Mouse (Mus musculus) adipocyte (in vitro differentiated cells): ENCODE results near the gene Ppp6r2.

ENCODE experiments used
- DNase-seq: peaks from one replicate; pipeline ENCODE4 v3.0.0-alpha.2; 2016; ENCODE audit warnings: low spot score

Gene Ppp6r2

DNA sequence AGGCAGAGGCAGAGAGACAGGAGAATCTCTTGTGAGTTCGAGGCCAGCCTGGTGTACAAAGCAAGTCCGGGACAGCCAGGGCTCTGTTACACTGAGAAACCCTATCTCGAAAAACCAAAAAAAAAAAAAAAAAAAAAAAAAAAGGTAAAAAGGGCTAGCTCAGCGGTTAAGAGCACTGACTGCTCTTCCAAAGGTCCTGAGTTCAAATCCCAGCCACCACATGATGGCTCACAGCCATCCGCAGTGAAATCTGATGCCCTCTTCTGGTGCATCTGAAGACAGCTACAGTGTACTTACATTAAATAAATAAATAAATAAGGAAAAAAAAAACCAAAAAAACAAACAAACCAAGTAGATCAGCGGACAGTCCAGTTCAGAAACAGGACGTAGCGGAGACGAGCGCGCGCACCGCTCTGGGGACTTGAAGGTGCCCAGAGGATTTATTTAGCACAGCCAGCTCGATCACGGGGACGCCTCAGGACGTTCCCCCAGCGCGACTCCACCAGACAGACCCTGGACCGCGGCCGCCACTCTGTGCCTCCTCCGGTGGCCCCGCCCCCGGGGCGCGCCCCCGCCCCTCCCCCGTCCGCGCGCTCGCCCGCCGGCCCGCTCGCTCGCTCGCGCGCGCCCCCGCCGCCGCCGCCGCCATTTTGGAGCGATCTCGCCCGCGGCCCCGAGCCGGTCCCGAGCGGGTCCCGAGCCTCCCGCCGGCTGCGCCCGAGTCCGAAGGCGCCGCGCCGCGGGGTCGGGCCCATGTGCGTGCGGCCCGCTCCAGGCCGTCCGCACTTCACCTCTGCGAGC lies at the start of gene Ppp6r2:
TSS of gene Ppp6r2 (plus strand) at position 639 of the 801 bp plus-strand sequence.
- peak; percentile 68 for DNase-seq

DNA sequence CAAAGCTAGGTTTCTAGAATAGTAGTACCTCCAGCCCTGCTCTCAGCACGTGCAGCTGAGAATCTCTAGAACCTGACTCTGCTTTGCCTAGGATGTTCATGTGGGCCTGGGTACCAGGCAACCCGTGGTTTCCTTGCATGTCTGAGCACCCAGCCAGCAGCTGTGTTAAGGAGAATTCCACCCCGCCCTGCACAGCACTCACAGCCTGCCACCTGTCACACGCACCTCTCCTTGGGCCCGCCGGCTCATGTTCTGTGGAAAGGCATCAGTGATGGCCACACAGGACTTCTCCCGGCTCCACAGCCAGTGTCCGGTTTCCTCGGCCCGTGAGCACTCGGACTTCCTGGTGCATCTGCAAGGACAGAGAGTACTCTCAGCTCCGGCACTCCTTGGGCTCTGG lies 45.9 kb upstream of the Ppp6r2 start:
- no peak for DNase-seq

DNA sequence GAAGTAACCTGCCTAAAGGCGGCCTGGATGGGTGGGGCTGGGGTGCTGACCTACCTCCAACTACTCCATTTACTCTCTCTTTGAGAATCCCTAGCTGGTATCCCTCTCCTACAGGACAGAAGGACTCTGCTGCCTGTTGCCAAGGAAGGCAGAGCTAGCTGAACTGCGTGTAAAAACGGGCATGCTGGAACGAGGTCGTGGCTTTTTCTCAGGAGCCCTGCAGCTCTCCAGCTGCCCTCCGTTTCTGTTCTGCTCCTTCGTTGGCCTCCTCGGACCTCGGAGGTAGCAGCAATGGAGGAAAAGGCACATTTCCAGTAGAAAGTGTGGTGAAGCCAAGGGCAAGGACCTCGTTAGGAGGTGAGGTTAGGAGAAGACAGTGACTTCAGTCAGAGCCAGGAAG lies 42.4 kb upstream of the Ppp6r2 start:
- no peak for DNase-seq

DNA sequence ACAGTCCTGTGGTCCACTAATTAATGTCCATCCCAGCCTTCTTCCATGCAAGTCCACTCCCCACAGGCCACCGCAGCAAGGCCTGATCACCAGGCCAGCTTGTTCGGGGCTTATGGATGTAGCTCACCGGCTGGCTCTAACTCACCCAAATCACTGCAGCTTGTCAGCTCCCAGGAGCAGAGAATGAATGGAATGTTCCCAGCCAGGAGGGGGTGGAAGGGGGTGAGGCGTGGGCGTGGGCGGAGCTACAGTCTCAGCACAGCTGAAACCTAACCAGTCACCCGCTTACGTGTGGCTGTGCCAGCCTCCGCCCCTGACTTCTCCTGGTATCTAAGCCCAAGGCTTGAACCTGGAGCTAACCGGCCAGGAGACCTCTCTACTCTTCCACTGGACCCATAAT lies 41.9 kb upstream of the Ppp6r2 start:
- DNase-seq = peak; percentile 80

DNA sequence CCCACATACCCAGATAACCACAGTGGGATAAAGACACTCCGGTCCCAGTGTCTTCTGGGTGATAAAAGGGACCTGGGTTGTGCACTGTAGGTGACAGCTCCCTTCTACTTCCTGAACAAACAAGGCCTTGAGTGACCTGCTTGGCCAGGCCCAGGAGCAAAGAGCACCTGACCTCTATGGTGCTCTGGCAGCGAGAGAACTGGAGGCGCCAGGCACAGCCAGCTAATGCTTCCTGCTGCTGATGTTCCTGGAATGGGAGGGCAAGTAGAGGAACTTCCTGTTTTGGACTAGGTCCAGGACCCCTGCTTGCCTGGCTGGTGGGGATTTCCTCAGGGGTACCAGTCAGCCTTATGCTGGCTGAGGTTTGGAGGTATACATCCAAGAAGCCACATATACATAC lies 41.3 kb upstream of the Ppp6r2 start:
- no peak for DNase-seq

DNA sequence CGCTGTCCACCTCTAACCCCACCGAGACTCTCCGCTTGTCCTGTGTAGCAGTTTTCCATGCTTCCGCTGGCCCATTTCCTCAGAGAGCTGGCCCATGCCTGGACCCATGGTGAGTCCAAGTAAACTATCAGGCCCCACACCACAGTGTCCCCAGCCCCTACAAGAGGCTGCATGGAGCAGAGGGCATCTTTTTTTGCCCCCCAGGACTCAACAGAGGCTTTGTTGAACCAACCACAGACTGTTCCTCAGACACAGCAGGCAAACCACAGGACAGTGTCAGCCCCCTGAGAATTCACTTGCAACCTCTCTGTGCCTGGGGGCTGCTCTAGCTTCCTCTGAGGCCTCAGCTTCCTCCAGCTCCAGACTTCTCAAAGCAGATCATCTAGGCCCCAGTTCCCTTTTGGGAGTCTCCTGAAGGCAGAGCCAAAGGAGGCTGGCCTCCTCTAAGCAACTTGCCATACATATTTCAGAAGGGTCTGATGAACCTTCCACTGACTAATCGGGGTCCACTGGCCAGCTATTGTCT lies 39.8 kb upstream of the Ppp6r2 start:
- no peak for DNase-seq

DNA sequence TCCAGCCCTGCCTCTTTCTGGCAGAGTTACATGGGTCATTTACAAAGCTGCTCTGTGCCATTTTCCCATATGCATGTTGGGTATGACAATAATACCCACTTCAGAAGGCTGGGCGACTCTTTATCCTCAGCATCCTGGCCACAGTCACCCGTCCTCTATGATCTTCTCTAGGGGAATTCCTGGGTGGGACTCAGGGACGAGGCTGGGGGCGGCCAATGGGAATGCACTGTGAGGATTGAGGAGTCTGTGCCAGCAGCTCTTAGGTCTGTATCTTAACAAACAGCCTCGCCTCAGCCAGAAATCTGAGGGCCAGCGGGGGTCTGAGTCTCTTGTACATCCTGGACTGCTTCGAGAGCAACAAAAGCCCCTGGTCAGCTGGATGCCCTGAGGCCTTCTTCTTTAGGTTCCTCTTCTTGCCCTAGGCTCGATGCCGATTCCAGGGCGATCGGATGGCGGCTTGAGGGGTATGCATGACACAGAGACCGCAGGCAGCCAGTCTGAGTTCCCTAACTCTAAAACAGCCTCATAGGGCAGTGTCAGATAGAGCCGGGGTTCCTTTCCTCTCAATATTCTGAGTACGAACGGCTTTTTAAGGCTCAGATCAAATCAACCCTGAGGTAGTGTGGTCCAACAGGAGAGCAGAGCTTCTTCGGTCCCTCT lies 38.9 kb upstream of the Ppp6r2 start:
- no peak for DNase-seq

DNA sequence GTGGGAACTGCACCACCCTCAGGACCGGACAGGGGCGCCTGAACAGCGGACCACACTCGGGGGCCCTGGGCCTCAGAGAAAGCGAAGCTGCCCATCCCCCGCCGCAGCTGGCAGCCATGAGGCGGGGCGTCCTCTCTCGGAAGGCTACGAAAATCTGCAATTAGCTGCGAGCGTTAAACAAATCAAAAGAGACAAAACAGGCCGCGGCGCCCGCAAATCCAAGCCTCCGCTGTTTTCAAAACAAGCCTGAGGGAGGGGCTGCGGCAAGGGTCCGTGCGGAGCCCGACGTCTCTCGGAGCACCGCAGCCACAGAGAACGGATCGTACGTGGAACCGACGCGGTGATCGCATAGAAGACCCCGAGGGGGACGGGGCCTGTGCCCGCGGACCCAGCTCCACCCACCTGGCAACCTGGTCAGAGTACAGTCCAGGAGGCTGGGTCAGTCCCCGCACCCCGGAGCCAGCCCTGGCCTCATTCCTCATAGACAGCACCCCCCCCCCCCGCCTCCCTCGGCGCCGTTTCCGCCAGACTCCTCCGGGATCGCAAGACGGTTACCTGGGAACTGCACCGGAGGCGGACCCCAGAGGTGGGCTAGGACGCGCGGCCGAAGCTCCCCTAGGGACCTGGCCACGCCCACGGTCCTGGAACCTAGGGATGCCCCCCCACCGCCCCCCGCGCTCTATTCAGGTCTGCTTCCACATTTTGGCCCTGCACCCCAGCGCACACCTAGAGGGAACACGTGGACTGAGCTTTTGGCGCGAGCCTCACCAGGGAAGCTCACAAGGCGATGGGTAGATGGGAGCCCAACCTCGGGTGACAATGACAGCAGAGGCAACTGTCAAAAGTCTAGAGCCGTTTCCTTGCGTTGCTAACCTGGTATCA lies 38.1 kb upstream of the Ppp6r2 start:
- DNase-seq = no peak

DNA sequence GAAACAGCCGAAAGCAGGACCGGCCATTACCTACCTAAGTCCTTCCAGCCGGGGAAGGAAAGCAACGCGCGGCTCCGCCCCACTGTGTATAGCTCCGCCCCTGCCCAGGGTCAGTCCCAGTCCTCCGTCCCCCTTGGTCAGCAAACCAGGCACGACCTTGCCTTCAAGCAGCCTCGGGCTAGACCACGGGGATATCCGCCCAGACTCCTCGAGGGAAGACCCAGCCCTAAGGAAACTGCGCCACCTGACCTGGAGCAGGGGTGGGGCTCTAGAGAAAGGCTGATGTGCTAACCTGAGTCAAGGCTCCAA lies 37.5 kb upstream of the Ppp6r2 start:
- no peak for DNase-seq

DNA sequence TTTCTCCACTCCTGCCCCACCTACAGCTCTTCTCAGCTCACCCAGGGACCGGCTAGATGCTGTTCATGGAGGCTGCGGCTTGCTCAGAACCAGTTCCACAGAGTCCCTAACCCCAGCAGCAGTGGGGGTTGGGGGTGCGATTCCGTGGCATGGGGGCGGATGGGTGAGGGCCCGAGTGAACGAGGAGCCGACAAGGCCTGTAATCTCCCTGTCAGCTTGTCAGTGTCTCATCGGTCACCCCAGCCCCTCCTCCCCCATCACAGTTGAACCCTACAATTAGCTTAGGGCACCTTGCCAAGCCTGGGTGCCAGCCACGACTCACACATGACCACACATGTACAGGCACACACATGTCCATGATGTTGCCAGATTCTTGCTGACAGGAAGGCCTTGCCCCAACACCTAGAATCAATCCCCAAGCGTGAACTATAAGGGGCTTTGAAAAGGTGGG lies 36.4 kb upstream of the Ppp6r2 start:
- no peak for DNase-seq

DNA sequence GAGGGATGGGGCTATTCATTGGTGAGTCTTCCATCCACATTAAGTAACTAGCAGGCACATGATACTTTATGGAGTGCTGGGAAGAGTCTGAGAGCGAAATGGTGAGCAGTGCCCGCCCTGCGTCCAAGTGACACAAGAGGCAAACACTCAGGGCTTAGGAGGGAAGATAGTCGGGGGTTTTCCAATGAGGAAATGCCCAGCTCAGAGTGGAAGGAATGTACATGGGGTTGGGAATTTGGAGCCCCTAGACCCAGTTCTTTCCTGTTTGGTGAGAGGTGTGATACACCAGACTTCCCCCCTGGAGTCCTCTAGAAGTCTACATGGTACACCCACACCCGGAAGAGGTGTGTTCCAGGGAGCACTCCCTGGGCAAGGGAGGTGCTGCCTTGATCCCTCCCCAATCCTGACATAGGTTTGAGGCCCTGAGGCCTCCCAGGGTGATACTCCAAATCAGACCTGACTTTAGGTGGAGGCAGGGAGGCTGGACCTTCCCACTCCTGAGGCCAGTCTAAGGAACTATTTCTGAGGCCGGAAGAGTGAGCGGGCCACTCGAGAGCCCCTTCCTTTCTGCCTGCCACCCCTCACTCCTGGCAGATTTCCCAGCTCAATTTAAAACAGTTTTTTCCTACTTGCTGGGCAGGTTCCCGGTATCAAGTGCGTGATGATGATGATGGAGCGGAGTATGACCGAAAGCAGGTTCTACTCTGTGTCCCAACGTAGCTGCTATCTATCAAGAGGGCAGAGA lies 35.8 kb upstream of the Ppp6r2 start:
- no peak for DNase-seq

DNA sequence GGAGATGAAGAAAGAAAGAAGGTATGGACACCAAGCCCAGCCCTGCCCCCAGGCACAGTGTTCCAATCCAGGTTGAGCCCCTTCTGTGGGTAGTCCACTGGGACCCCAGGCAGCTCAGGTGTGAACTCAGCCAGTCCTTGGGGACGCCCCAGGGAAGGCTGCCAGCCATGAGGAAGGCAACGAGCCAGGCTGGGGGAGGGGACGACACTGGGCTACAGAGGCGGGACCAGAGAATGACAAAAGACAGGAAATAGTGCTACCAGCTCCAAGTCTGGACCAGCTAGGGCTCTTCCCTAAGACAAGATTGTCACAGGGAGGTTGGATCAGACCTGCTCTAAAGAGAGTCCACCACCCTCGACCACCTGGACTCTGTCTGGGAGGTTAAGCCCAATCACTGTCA lies 34.2 kb upstream of the Ppp6r2 start:
- DNase-seq = peak; percentile 70

DNA sequence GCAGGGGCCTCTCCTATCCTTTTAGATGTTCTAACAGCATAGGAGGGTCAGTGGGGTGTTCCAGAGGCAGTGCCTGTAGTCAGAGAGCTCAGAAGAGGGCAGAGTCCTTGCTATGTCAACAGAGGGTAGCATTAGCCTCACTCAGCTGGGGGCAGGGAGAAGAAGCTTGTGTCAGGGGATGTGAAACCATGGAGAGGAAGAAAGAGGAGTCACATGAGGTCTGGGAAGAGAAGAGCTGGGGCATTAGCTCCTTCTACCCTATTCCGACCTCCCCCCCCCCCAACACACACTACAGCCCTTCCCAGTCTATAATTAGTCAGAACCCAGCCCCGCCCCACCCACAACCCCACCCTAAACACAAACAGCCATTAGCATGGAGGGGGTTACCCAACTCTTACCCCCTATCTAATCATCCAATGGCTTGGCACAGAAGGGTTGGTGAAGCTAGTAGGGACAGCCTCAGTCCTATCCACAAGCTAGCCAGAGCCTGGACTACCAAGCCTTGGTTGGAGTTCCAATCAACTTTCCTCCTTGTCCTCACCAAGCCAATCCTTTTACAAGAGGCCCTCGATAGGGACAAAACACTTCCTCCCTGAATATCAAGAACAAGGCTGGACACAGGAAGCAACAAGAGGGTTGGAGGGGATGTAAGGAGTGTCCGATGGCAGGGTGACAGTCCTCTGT lies 33.6 kb upstream of the Ppp6r2 start:
- no peak for DNase-seq

DNA sequence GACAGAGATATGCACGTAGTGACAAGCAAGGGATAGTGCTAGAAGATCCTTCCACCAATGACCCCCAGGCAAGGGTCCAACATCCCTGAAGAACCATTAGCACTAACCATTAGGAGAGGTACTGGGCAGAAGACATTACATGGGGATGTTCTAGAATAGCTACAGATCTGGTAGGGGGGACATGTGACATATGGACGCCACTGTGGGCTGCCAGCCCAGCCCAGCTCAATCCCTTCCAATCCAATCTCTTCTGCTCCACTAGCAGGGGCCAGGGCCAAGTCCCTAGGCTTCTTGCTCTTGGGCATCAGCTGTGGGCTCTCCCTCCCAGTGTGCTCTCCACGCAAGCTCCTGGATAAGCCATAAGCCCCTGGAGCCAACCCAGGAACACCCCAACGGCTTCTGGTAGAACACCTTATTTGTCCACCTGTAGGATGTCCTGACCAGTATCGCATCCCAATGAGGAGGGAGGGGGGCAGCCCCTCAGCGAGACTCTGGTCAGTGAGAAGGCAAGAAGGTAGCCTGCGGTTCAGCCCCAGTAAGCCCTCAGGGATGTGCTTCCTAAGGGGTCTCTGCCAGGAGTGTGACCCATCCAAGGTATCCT lies 33.0 kb upstream of the Ppp6r2 start:
- no peak for DNase-seq

DNA sequence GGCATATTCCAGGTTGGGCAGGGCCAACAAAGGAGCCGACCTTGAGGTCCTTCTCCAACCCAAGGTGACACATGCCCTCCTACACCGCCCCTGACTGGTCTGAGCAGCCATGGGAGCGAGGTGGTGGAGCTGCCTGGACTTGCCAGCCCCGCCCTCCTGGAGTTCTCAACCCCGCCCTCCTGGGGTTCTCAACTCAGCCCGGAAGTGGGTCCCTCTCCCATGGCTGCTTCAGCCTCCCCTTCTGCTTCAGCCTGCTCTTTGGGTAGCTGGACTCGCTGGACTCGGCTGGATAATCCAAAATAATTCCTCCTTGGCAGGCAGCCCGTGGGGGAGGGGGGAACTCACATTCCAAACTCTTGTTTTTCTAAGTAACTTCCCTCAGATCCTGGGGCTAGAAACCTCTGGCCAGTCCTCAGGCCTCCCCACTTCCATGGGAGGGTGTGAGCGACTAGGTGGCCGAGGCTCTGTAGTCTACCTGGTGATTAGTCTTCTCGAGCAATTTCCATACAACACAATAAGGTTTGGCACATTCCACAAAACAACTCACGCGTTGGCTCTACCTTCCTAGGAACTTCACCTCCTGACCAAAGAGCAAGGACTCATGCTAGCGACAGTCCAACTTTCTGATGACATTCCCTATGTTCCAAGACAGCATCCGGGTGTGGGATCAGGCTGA lies 32.3 kb upstream of the Ppp6r2 start:
- peak; percentile 69 for DNase-seq

DNA sequence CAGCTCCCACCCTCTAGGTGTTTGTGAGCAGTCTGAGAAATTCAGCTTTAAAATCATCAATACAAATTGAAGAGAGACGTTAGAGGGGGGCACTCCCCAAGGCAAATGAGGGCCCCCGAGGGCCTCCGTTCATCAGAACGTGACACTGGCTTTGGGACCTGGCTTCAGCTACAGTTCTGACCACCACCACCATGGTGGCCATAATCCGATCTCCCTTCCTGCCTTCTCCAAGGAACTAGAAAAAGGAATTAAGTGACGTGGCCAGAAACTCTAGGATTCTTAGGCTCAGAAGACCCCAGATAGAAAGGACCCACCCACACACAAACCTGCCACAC lies 31.8 kb upstream of the Ppp6r2 start:
- no peak for DNase-seq

DNA sequence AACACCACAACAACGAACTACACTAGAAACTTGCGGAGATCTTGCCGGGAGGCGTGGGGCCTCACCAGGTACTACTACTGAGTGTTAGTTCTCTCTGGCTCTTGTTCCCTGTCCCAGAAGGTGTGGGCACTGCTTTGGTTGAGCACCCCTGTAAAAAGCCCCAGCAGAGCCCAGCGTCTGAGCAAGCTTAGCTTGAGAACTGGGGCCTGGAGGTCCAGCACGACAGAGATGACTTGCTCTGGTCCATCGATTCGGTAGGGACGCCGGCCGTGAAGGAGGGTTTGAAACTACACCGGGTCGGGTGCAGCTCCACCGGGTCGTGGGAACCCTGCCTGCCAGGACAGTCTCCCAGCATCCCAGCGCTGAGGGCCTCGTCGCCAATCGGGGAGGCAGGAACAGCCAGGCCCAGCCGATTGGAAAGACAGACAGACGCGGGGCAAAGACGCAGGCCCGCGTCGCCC lies 31.2 kb upstream of the Ppp6r2 start:
- peak; percentile 19 for DNase-seq

DNA sequence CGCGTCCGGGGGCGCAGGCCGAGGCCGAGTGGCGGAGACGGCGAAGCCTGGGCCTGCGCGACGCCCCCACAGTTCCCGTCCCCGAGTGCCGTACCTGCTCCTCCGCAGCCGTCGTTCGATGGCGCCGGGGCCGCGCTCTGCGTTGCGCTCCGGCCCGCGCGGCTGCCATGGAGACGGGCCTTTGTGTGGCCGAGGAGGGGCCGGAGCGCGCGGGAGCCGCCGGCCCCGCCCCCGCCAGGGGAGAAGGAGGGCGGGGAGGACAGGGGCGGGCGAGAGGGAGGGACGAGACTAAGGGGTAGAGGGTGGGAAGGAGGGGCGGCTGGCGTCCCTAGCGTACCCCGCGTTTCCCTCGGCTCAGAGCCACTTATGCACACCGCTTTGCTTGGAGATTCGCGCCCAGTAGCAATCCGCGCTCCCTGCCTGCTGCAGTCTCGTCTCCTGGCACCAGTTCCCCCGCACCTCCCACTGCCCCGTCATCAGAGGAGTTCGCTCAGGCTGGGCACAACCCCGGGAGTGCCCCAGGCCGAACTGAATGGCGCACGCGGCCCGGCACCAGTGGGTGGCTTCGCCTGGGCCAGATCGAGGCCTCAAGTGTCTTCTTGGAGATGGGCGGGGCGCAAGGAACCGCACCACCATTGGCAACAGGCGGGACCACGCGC lies 30.7 kb upstream of the Ppp6r2 start, which contains the start of gene Plxnb2:
TSS of gene Plxnb2 (minus strand) at position 218 of the 659 bp plus-strand sequence.
- peak; percentile 79 for DNase-seq

DNA sequence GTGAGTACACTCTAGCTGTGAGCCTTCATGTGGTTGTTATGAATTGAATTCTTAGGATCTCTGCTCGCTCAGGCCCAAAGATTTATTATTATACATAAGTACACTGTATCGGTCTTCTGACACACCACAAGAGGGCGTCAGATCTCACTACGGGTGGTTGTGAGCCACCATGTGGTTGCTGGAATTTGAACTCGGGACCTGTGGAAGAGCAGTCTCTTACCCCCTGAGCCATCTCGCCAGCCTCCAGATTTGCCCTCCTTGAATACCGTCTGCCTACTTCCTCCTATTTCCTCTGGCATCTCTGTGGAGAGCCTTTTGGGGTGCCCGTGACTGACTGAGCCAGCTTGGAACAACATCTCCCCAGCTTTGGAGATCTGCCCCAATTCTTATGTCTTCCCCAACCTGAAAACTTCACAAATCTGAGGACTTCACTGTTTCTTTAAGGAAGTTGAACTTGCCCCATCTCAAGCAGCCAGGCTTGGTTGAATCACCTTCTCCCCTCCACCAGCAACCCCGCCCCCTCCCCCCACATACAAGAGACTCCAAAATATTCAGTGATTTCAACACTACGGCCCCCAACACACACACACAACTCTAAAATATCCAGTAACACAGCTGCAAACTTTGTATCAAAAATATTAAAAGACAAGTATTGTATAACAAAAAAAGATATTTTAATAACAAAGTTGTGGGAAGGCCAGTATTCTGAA lies 29.6 kb upstream of the Ppp6r2 start:
- DNase-seq = no peak
